Comparison of ENCODE assay signal across 19 mouse cellular contexts in genomic region chr6:134466671-134467229, GRCm38 (mm10).
"Had no signal": no experiment of that assay in that cellular context is flagged by ENCODE, and none has a peak within 500 bp of the region (broad histone marks: within the 10 kb centered on the region; RNA-seq: fewer than 3 reads in every experiment).

No protein-coding gene starts in this region.

- H3K27me3 ChIP-seq: midbrain, embryonic 12.5 days; neural tube, embryonic 13.5 days; neural tube, embryonic 15.5 days had no signal

- H3K4me2 ChIP-seq: lung, embryonic 14.5 days; midbrain, embryonic 12.5 days; neural tube, embryonic 13.5 days; neural tube, embryonic 15.5 days had no signal

- H3K27ac ChIP-seq: midbrain, embryonic 10.5 days; midbrain, embryonic 12.5 days; neural tube, embryonic 13.5 days; neural tube, embryonic 15.5 days had no signal

- H3K9me3 ChIP-seq: midbrain, embryonic 10.5 days; midbrain, embryonic 12.5 days; neural tube, embryonic 13.5 days; neural tube, embryonic 15.5 days had no signal

- ATAC-seq: midbrain, embryonic 16.5 days had no signal

- DNase-seq: lung, adult 18-20 months; lung, embryonic 14.5 days; lung, postnatal 10 days; lung, postnatal 4 days; midbrain, embryonic 14.5 days; retina, postnatal 1 day; right cerebral cortex, adult 18-20 months; right cerebral cortex, postnatal 25 days; right cerebral cortex, postnatal 4 days; spleen, adult 18-20 months; thymus, adult 2 months; thymus, postnatal 25 days; thymus, postnatal 4 days had no signal

- H3K4me3 ChIP-seq: midbrain, embryonic 10.5 days; midbrain, embryonic 12.5 days; myocyte; neural tube, embryonic 13.5 days; neural tube, embryonic 15.5 days had no signal

- H3K9ac ChIP-seq: lung, embryonic 14.5 days; midbrain, embryonic 12.5 days; neural tube, embryonic 13.5 days; neural tube, embryonic 15.5 days had no signal

- H3K4me1 ChIP-seq: midbrain, embryonic 10.5 days; midbrain, embryonic 12.5 days; neural tube, embryonic 13.5 days; neural tube, embryonic 15.5 days had no signal
